Mouse (Mus musculus): ENCODE measurements around the gene Olfr358.

The Olfr358 gene

GRCm38 (mm10) chr2:37009235-37009634, at the start of gene Olfr358:
TSS of gene Olfr358 (minus strand) at chr2:37009335.
- no peak for DNase-seq (ENCODE audit: low read depth, low spot score)

GRCm38 (mm10) chr2:36997030-36997429, 12.1 kb downstream of the Olfr358 start:
- DNase-seq (ENCODE audit: low read depth, low spot score) = no peak

GRCm38 (mm10) chr2:36993527-36993926, 15.6 kb downstream of the Olfr358 start, which contains the start of gene Olfr357:
TSS of gene Olfr357 (plus strand) at chr2:36993827.
- no peak for DNase-seq (ENCODE audit: low read depth, low spot score)
